Mouse (Mus musculus): ENCODE data around the gene C3ar1. TPM values are rescaled to one million over a fixed set of nuclear protein-coding genes. Genes with fewer than 3 reads are reported as not detected.

The C3ar1 gene
- total and polyA plus RNA-seq, 3 experiments = 0.89 to 4.7 (median 1.4) TPM

DNA sequence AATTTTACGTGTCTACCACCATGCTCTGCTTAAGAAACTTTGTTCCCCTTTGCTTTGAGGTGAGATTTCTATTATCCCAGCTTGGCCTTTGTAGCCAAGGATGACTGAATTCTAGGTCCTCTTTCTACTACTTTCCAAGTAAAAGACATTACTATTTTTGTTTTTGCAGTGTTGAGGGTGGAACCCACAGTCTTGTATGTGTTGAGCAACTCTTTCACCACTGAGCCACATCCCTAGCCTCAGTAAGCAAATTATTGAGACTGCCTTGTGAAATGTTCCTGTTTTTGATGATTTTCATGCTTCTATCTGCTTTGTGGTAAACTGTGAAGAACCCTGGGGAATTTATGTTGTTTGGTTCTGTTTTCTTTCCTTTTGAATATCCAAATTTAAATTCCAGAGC is 6.9 kb upstream of the C3ar1 start:
- no peak for TF ChIP-seq ETS1 (conservative IDR thresholded peaks at IDR 0.05; ENCODE audit: low read depth, low read length)
- no peak for TF ChIP-seq BHLHE40 (IDR thresholded peaks at IDR 0.05; ENCODE audit: low read depth, low read length)
- no peak for TF ChIP-seq MYC (IDR thresholded peaks at IDR 0.05; ENCODE audit: low read depth, low read length)
- no peak for TF ChIP-seq POLR2A (IDR thresholded peaks at IDR 0.05; ENCODE audit: low read depth, low read length)
- TF ChIP-seq CHD1 (IDR thresholded peaks at IDR 0.05; ENCODE audit: low read depth, low read length) = no peak
- no peak for TF ChIP-seq ELF1 (IDR thresholded peaks at IDR 0.05; ENCODE audit: low read depth, low read length)
- no peak for TF ChIP-seq POLR2AphosphoS2 (IDR thresholded peaks at IDR 0.05; ENCODE audit: low read depth, low read length)
- no peak for TF ChIP-seq UBTF (IDR thresholded peaks at IDR 0.05; ENCODE audit: low read depth, low read length)
- no peak for TF ChIP-seq NRF1 (IDR thresholded peaks at IDR 0.05; ENCODE audit: low read depth, low read length)
- TF ChIP-seq CTCF (conservative IDR thresholded peaks at IDR 0.05 in 1 of 2, IDR thresholded peaks at IDR 0.05 in 1 of 2; ENCODE audit: low read depth in 2 of 2, low read length in 2 of 2) = no peak
- no peak overlapping the region for H3K27ac ChIP-seq (ENCODE audit: insufficient read depth, low read depth)
- peak; percentile 32 for DNase-seq (ENCODE audit: extremely low read depth)
- dilution Hi-C loops (cut with MboI; ENCODE audit: extremely low pct_ligation_motif_present, extremely low pct_unique_long_range_greater_than_20kb, low sequenced_read_pairs) (no loop called here), in situ Hi-C loops (cut with MboI; ENCODE audit: low pct_ligation_motif_present, low pct_unique_long_range_greater_than_20kb, low sequenced_read_pairs) (no loop called here)
- no peaks in the 10 kb centered on the region for H3K27me3 ChIP-seq (replicated peaks)
- no peak overlapping the region for H3K9ac ChIP-seq (ENCODE audit: insufficient read depth, low read depth)
- no peak overlapping the region for H3K4me2 ChIP-seq (ENCODE audit: insufficient read depth, low read depth, poor library complexity, severe bottlenecking)
- no peaks in the 10 kb centered on the region for H3K79me2 ChIP-seq (replicated peaks; ENCODE audit: control insufficient read depth, extremely low read depth, insufficient read depth, poor library complexity, severe bottlenecking)
- H3K36me3 ChIP-seq (replicated peaks in 1 of 2; ENCODE audit: control insufficient read depth in 1 of 2, insufficient read depth in 1 of 2, low read length in 1 of 2) = no peaks in the 10 kb centered on the region
- H3K9me3 ChIP-seq (replicated peaks; ENCODE audit: low read length) = peaks cover 20% of the 10 kb centered on the region
- peaks cover 0 to 6% of the 10 kb centered on the region in 2 experiments; a peak in 1 of 4 replicates for H3K4me1 ChIP-seq (ENCODE audit: control insufficient read depth in 1 of 2, insufficient read depth in 2 of 2)
- no peak overlapping the region for H3K4me3 ChIP-seq (replicated peaks in 1 of 3; ENCODE audit: low read depth in 2 of 3, low read length in 2 of 3, poor library complexity in 1 of 3)

DNA sequence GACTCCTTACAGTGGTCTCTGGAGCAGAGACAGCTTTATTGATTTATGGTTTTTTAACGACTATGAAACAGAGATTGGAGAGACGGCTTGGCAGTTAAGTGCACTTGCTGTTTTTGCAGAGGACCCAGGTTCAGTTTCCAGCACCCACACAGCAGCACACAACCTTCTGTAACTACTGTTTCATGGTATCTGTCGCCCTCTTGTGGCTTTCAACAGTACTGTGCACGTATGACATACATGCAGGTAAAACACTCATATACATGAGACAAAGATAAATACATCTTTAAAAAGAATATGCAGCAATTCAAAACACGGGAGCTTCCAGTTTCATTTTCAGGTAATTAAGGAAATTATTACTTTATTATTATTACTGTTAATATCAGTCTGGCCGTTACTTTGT is 6.5 kb upstream of the C3ar1 start:
- Histone ChIP-seq H3K4me2 (ENCODE audit: insufficient read depth, low read depth, poor library complexity, severe bottlenecking) (no peak overlapping the region), H3K4me1 (ENCODE audit: control insufficient read depth in 1 of 2, insufficient read depth in 2 of 2) (peaks cover 0 to 6% of the 10 kb centered on the region in 2 experiments; a peak in 1 of 4 replicates), H3K9ac (ENCODE audit: insufficient read depth, low read depth) (no peak overlapping the region), H3K79me2 (replicated peaks; ENCODE audit: control insufficient read depth, extremely low read depth, insufficient read depth, poor library complexity, severe bottlenecking) (no peaks in the 10 kb centered on the region), H3K9me3 (replicated peaks; ENCODE audit: low read length) (peaks cover 20% of the 10 kb centered on the region), H3K27me3 (replicated peaks) (no peaks in the 10 kb centered on the region), H3K36me3 (replicated peaks in 1 of 2; ENCODE audit: control insufficient read depth in 1 of 2, insufficient read depth in 1 of 2, low read length in 1 of 2) (no peaks in the 10 kb centered on the region), H3K27ac (ENCODE audit: insufficient read depth, low read depth) (no peak overlapping the region), H3K4me3 (replicated peaks in 1 of 3; ENCODE audit: low read depth in 2 of 3, low read length in 2 of 3, poor library complexity in 1 of 3) (no peak overlapping the region)
- TF ChIP-seq RAD21 (IDR thresholded peaks at IDR 0.05; ENCODE audit: low read depth, low read length) = peak; percentile 17
- no peak for TF ChIP-seq UBTF (IDR thresholded peaks at IDR 0.05; ENCODE audit: low read depth, low read length)
- peak in 1 of 2 experiments; percentile 33; a peak in 3 of 4 replicates for TF ChIP-seq CTCF (conservative IDR thresholded peaks at IDR 0.05 in 1 of 2, IDR thresholded peaks at IDR 0.05 in 1 of 2; ENCODE audit: low read depth in 2 of 2, low read length in 2 of 2)
- TF ChIP-seq SMC3 (IDR thresholded peaks at IDR 0.05; ENCODE audit: low read depth, low read length) = peak; percentile 29
- TF ChIP-seq MYC (IDR thresholded peaks at IDR 0.05; ENCODE audit: low read depth, low read length) = no peak
- no peak for TF ChIP-seq MEF2A (IDR thresholded peaks at IDR 0.05; ENCODE audit: borderline replicate concordance, low read depth, low read length)
- dilution Hi-C loops (cut with MboI; ENCODE audit: extremely low pct_ligation_motif_present, extremely low pct_unique_long_range_greater_than_20kb, low sequenced_read_pairs) = no loop called here
- in situ Hi-C loops (cut with MboI; ENCODE audit: low pct_ligation_motif_present, low pct_unique_long_range_greater_than_20kb, low sequenced_read_pairs) = no loop called here
- no peak for DNase-seq (ENCODE audit: extremely low read depth)

DNA sequence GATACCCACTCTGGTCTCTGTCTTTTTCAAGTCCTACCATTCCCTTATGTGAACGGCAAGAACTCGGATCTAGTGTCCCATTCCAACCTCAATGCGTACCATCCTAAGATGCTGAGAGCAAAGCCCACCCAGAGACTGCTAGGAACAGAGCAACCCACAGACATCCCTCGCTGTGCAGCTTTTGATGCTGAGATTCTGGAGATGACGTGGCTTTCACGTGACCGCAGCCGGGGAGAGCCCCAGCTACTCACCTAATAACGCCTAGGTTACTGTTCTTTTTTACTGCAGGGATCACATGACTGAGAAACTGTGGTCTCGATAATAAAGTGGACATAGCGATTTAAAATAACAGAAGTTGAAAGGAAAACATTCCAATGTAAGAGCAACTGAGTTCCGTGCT is 1.4 kb downstream of the C3ar1 start:
- in situ Hi-C loops (cut with MboI; ENCODE audit: low pct_ligation_motif_present, low pct_unique_long_range_greater_than_20kb, low sequenced_read_pairs) (no loop called here), dilution Hi-C loops (cut with MboI; ENCODE audit: extremely low pct_ligation_motif_present, extremely low pct_unique_long_range_greater_than_20kb, low sequenced_read_pairs) (no loop called here)
- peaks cover 3 to 31% of the 10 kb centered on the region in 2 experiments; a peak in 3 of 4 replicates for H3K4me1 ChIP-seq (ENCODE audit: control insufficient read depth in 1 of 2, insufficient read depth in 2 of 2)
- no peak overlapping the region for H3K9ac ChIP-seq (ENCODE audit: insufficient read depth, low read depth)
- peak overlapping the region; percentile 29 to 37 (median 30) for H3K4me3 ChIP-seq (replicated peaks in 1 of 3; ENCODE audit: low read depth in 2 of 3, low read length in 2 of 3, poor library complexity in 1 of 3)
- no peaks in the 10 kb centered on the region for H3K9me3 ChIP-seq (replicated peaks; ENCODE audit: low read length)
- no peaks in the 10 kb centered on the region for H3K27me3 ChIP-seq (replicated peaks)
- H3K36me3 ChIP-seq (replicated peaks in 1 of 2; ENCODE audit: control insufficient read depth in 1 of 2, insufficient read depth in 1 of 2, low read length in 1 of 2) = peaks cover 0 to 19% of the 10 kb centered on the region in 2 experiments
- H3K4me2 ChIP-seq (ENCODE audit: insufficient read depth, low read depth, poor library complexity, severe bottlenecking) = peak overlapping the region; percentile 72
- H3K27ac ChIP-seq (ENCODE audit: insufficient read depth, low read depth) = peak overlapping the region; percentile 37; the same call in 1 of the 2 replicates
- H3K79me2 ChIP-seq (replicated peaks; ENCODE audit: control insufficient read depth, extremely low read depth, insufficient read depth, poor library complexity, severe bottlenecking) = no peaks in the 10 kb centered on the region
- peak; percentile 93 for DNase-seq (ENCODE audit: extremely low read depth)
- TF ChIP-seq USF2 (conservative IDR thresholded peaks at IDR 0.05; ENCODE audit: low read depth, low read length) (peak; percentile 89), TBP (conservative IDR thresholded peaks at IDR 0.05; ENCODE audit: low read depth, low read length) (0 out of 2 replicates have a peak, but pooled peaks have one; percentile 20), KAT2A (IDR thresholded peaks at IDR 0.05; ENCODE audit: insufficient replicate concordance, low read length) (no peak), IRF4 (IDR thresholded peaks at IDR 0.05; ENCODE audit: low read depth, low read length) (peak; percentile 93), BHLHE40 (IDR thresholded peaks at IDR 0.05; ENCODE audit: low read depth, low read length) (peak; percentile 100), CTCF (conservative IDR thresholded peaks at IDR 0.05 in 1 of 2, IDR thresholded peaks at IDR 0.05 in 1 of 2; ENCODE audit: low read depth in 2 of 2, low read length in 2 of 2) (no peak), MAX (IDR thresholded peaks at IDR 0.05; ENCODE audit: low read length) (peak; percentile 72; the same call in 1 of the 2 replicates), CHD1 (IDR thresholded peaks at IDR 0.05; ENCODE audit: low read depth, low read length) (no peak), ETS1 (conservative IDR thresholded peaks at IDR 0.05; ENCODE audit: low read depth, low read length) (peak; percentile 78), NELFE (IDR thresholded peaks at IDR 0.05; ENCODE audit: low read depth, low read length) (no peak), RCOR1 (conservative IDR thresholded peaks at IDR 0.05; ENCODE audit: low read depth, low read length) (peak; percentile 56; the same call in 1 of the 2 replicates), USF1 (IDR thresholded peaks at IDR 0.05; ENCODE audit: low read depth, low read length) (peak; percentile 88), EP300 (IDR thresholded peaks at IDR 0.05; ENCODE audit: low read length) (peak; percentile 86), MAZ (IDR thresholded peaks at IDR 0.05; ENCODE audit: low read depth, low read length) (no peak), GABPA (IDR thresholded peaks at IDR 0.05; ENCODE audit: insufficient replicate concordance, low read depth, low read length) (no peak), NRF1 (IDR thresholded peaks at IDR 0.05; ENCODE audit: low read depth, low read length) (no peak), MEF2A (IDR thresholded peaks at IDR 0.05; ENCODE audit: borderline replicate concordance, low read depth, low read length) (peak; percentile 51; the same call in 1 of the 2 replicates)

Measured in CH12.LX (cell line).